Mouse (Mus musculus): ENCODE measurements at regions not wholly inside any gene's neighbourhood (a gene's known extent, or its start where the extent isn't known, plus 50 kb on each side); places are given as distances from the start of the nearest gene placed in this dataset.
A peak's percentile ranks its signal among the peaks of the same experiment; 100 is the strongest.

GRCm38 (mm10) chr9:79044344-79044743, 429.0 kb downstream of the Cd109 start:
- no peaks in the 10 kb centered on the region for H3K9me3 ChIP-seq (ENCODE audit: control insufficient read depth, low read length)
- no peaks in the 10 kb centered on the region for H3K27me3 ChIP-seq (ENCODE audit: control insufficient read depth, insufficient read depth, low read length)
- ATAC-seq (ENCODE audit: insufficient read depth) (no peak), DNase-seq (ENCODE audit: low read depth in 3 of 3, low spot score in 3 of 3) (no peak)
- TF ChIP-seq EP300 (IDR thresholded peaks at IDR 0.05; ENCODE audit: low read depth), result no peak
- TF ChIP-seq CTCF (IDR thresholded peaks at IDR 0.05; ENCODE audit: low read depth), result no peak
- H3K27ac ChIP-seq, result no peak overlapping the region
- no peak overlapping the region for H3K9ac ChIP-seq (replicated peaks)
- H3K4me2 ChIP-seq (ENCODE audit: low read depth), result no peak overlapping the region
- 78% methylated on average over 1 of the region's 1 CpGs for WGBS (ENCODE audit: insufficient replicate concordance)
- H3K4me1 ChIP-seq (replicated peaks; ENCODE audit: control insufficient read depth in 2 of 2, insufficient read depth in 2 of 2, low read length in 1 of 2), result no peaks in the 10 kb centered on the region
- no peak overlapping the region for H3K4me3 ChIP-seq (ENCODE audit: insufficient read depth in 1 of 2, low read depth in 2 of 2, low read length in 2 of 2)
- no peaks in the 10 kb centered on the region for H3K36me3 ChIP-seq (replicated peaks; ENCODE audit: control insufficient read depth, insufficient read depth, low read depth)

- TF ChIP-seq CTCF (IDR thresholded peaks at IDR 0.05; ENCODE audit: low read depth), result no peak; the same call in 1 of the 2 replicates
- TF ChIP-seq EP300 (IDR thresholded peaks at IDR 0.05; ENCODE audit: low read depth), result no peak
- peak in 1 of 3 experiments; percentile 0 for DNase-seq (ENCODE audit: low read depth in 3 of 3, low spot score in 3 of 3)
- Histone ChIP-seq H3K27ac (no peak overlapping the region), H3K9ac (replicated peaks) (no peak overlapping the region), H3K36me3 (replicated peaks; ENCODE audit: control insufficient read depth, insufficient read depth, low read depth) (no peaks in the 10 kb centered on the region), H3K4me1 (replicated peaks; ENCODE audit: control insufficient read depth in 2 of 2, insufficient read depth in 2 of 2, low read length in 1 of 2) (no peaks in the 10 kb centered on the region), H3K9me3 (ENCODE audit: control insufficient read depth, low read length) (no peaks in the 10 kb centered on the region), H3K27me3 (ENCODE audit: control insufficient read depth, insufficient read depth, low read length) (no peaks in the 10 kb centered on the region), H3K4me2 (ENCODE audit: low read depth) (no peak overlapping the region), H3K4me3 (ENCODE audit: insufficient read depth in 1 of 2, low read depth in 2 of 2, low read length in 2 of 2) (no peak overlapping the region)
- WGBS (ENCODE audit: insufficient replicate concordance), result 5% methylated on average over 2 of the region's 2 CpGs
- ATAC-seq (ENCODE audit: insufficient read depth), result no peak
Observed at GRCm38 (mm10) chr9:79045314-79045713, 430.0 kb downstream of the Cd109 start.

- no peaks in the 10 kb centered on the region for H3K4me1 ChIP-seq (replicated peaks; ENCODE audit: control insufficient read depth in 2 of 2, insufficient read depth in 2 of 2, low read length in 1 of 2)
- 44% methylated on average over 3 of the region's 3 CpGs for WGBS (ENCODE audit: insufficient replicate concordance)
- H3K9me3 ChIP-seq (ENCODE audit: control insufficient read depth, low read length), result no peaks in the 10 kb centered on the region
- no peaks in the 10 kb centered on the region for H3K36me3 ChIP-seq (replicated peaks; ENCODE audit: control insufficient read depth, insufficient read depth, low read depth)
- no peak overlapping the region for H3K4me2 ChIP-seq (ENCODE audit: low read depth)
- no peaks in the 10 kb centered on the region for H3K27me3 ChIP-seq (ENCODE audit: control insufficient read depth, insufficient read depth, low read length)
- DNase-seq (ENCODE audit: low read depth in 3 of 3, low spot score in 3 of 3) (no peak), ATAC-seq (ENCODE audit: insufficient read depth) (no peak)
- no peak overlapping the region for H3K27ac ChIP-seq
- no peak for TF ChIP-seq EP300 (IDR thresholded peaks at IDR 0.05; ENCODE audit: low read depth)
- no peak for TF ChIP-seq CTCF (IDR thresholded peaks at IDR 0.05; ENCODE audit: low read depth)
- H3K4me3 ChIP-seq (ENCODE audit: insufficient read depth in 1 of 2, low read depth in 2 of 2, low read length in 2 of 2), result no peak overlapping the region
- no peak overlapping the region for H3K9ac ChIP-seq (replicated peaks)
Observed at GRCm38 (mm10) chr9:79071961-79072360, 456.6 kb downstream of the Cd109 start.

GRCm38 (mm10) chr9:79109611-79110010, 494.3 kb downstream of the Cd109 start:
- no peak overlapping the region for H3K27ac ChIP-seq
- H3K9ac ChIP-seq (replicated peaks), result no peak overlapping the region
- H3K4me2 ChIP-seq (ENCODE audit: low read depth), result no peak overlapping the region
- no peak for ATAC-seq (ENCODE audit: insufficient read depth)
- no peak for DNase-seq (ENCODE audit: low read depth in 3 of 3, low spot score in 3 of 3)
- H3K27me3 ChIP-seq (ENCODE audit: control insufficient read depth, insufficient read depth, low read length), result no peaks in the 10 kb centered on the region
- H3K4me3 ChIP-seq (ENCODE audit: insufficient read depth in 1 of 2, low read depth in 2 of 2, low read length in 2 of 2), result no peak overlapping the region
- TF ChIP-seq CTCF (IDR thresholded peaks at IDR 0.05; ENCODE audit: low read depth) (peak; percentile 5; the same call in 1 of the 2 replicates), EP300 (IDR thresholded peaks at IDR 0.05; ENCODE audit: low read depth) (no peak)
- no peaks in the 10 kb centered on the region for H3K4me1 ChIP-seq (replicated peaks; ENCODE audit: control insufficient read depth in 2 of 2, insufficient read depth in 2 of 2, low read length in 1 of 2)
- no peaks in the 10 kb centered on the region for H3K9me3 ChIP-seq (ENCODE audit: control insufficient read depth, low read length)
- no peaks in the 10 kb centered on the region for H3K36me3 ChIP-seq (replicated peaks; ENCODE audit: control insufficient read depth, insufficient read depth, low read depth)
- WGBS (ENCODE audit: insufficient replicate concordance), result 64% methylated on average over 2 of the region's 2 CpGs

- H3K4me2 ChIP-seq (ENCODE audit: low read depth), result no peak overlapping the region
- 36% methylated on average over 2 of the region's 2 CpGs for WGBS (ENCODE audit: insufficient replicate concordance)
- ATAC-seq (ENCODE audit: insufficient read depth) (no peak), DNase-seq (ENCODE audit: low read depth in 3 of 3, low spot score in 3 of 3) (no peak)
- no peak overlapping the region for H3K4me3 ChIP-seq (ENCODE audit: insufficient read depth in 1 of 2, low read depth in 2 of 2, low read length in 2 of 2)
- TF ChIP-seq EP300 (IDR thresholded peaks at IDR 0.05; ENCODE audit: low read depth) (no peak), CTCF (IDR thresholded peaks at IDR 0.05; ENCODE audit: low read depth) (no peak)
- no peak overlapping the region for H3K27ac ChIP-seq
- no peaks in the 10 kb centered on the region for H3K27me3 ChIP-seq (ENCODE audit: control insufficient read depth, insufficient read depth, low read length)
- H3K36me3 ChIP-seq (replicated peaks; ENCODE audit: control insufficient read depth, insufficient read depth, low read depth), result no peaks in the 10 kb centered on the region
- no peak overlapping the region for H3K9ac ChIP-seq (replicated peaks)
- no peaks in the 10 kb centered on the region for H3K4me1 ChIP-seq (replicated peaks; ENCODE audit: control insufficient read depth in 2 of 2, insufficient read depth in 2 of 2, low read length in 1 of 2)
- H3K9me3 ChIP-seq (ENCODE audit: control insufficient read depth, low read length), result no peaks in the 10 kb centered on the region
Observed at GRCm38 (mm10) chr9:79111326-79111725, 496.0 kb downstream of the Cd109 start.
